Mouse (Mus musculus): Measurements from ENCODE around the gene Cnot1.

DNA sequence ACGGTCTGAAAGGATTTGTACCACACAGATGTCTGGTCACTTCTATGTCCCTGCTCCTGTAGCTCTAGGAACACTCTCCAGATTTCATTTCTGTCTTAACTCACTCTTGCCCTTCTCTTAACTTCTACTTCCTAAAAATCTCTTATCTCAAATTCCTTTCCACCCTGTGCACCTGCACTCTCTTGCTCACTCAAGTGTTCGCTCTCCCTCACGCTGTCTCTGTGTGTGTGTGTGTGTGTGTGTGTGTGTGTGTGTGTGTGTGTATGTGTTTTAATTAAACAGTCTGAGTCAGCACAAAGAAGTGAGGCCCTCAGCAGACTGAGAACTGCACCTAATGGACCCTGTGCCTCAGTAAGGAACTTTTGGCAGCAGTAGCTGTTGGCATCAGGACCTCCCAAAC, 26.2 kb downstream of the Cnot1 start:
- TF ChIP-seq CHD2 (IDR thresholded peaks at IDR 0.05; ENCODE audit: low read depth, low read length) (no peak), MAFK (IDR thresholded peaks at IDR 0.05; ENCODE audit: insufficient read depth, low read depth, low read length) (no peak), HCFC1 (IDR thresholded peaks at IDR 0.05; ENCODE audit: borderline replicate concordance, insufficient read depth, low read length) (no peak)

All from ES-E14 (cell line).